14 mouse cellular contexts compared by ENCODE assay signal in the genomic region with DNA sequence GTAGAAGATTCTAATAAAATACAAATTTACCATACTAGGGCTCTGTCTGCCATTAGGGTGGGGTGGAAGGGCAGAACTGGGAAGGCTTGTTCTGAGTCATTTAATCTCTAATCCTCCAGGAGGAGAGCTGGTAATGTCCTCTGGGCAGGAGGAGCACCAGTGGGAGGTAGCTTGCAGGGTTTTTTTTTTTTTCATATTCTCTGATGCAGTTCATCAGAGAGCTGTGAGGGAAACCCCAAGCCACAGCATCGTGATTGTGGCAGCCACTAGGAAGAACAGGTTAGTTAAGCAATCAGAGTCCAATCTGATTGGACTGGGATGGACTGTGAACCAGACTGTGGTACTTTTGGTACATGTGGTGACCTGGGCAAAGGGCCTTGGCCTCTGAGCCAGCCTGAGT.
"Had no signal": no experiment of that assay in that cellular context is flagged by ENCODE, and none has a peak within 500 bp of the region (broad histone marks: within the 10 kb centered on the region; RNA-seq: fewer than 3 reads in every experiment).

No protein-coding gene starts in this region.

- H3K9ac ChIP-seq: limb, embryonic 15.5 days; liver, embryonic 14.5 days; neural tube, embryonic 13.5 days had no signal

- H3K9me3 ChIP-seq: limb, embryonic 15.5 days had no signal

- H3K27ac ChIP-seq: limb, embryonic 15.5 days; liver, embryonic 14.5 days; midbrain, embryonic 10.5 days; neural tube, embryonic 13.5 days had no signal

- H3K4me2 ChIP-seq: limb, embryonic 15.5 days; neural tube, embryonic 13.5 days had no signal

- DNase-seq: kidney, adult 18-20 months; kidney, postnatal 25 days; lung, adult 2 months; lung, postnatal 4 days; midbrain, embryonic 14.5 days; retina, postnatal 1 day; right cerebral cortex, postnatal 4 days; spleen, adult 18-20 months; thymus, adult 2 months; thymus, postnatal 4 days had no signal

- H3K4me3 ChIP-seq: limb, embryonic 15.5 days; midbrain, embryonic 10.5 days; neural tube, embryonic 13.5 days had no signal

- H3K27me3 ChIP-seq: limb, embryonic 15.5 days; neural tube, embryonic 13.5 days had no signal
